Mouse (Mus musculus): ENCODE measurements around the gene Rapgef2.

- TF ChIP-seq GATA1 (IDR thresholded peaks at IDR 0.05; ENCODE audit: borderline replicate concordance, low read length) (no peak), FLI1 (IDR thresholded peaks at IDR 0.05; ENCODE audit: low read length) (no peak)
Measured at GRCm38 (mm10) chr3:79238456-79239065, 47.8 kb downstream of the Rapgef2 start.

Measured in megakaryocyte, embryonic 14.5 days (primary cell).